Mouse (Mus musculus) adrenal gland (tissue): ENCODE results near the gene Pacrg.

Experiments used
- intact Hi-C: fragments of 180-260 bp; cut with DNase I; formaldehyde crosslinking; loops from one replicate; pipeline ENCODE4 v1.15.1; 2025

Pacrg gene

GRCm38 (mm10) chr17:10552295-10553056 is 287.6 kb downstream of the Pacrg start:
- intact Hi-C loops = no loop called here

GRCm38 (mm10) chr17:10550781-10551520 is 289.2 kb downstream of the Pacrg start:
- intact Hi-C loops = no loop called here

DNA sequence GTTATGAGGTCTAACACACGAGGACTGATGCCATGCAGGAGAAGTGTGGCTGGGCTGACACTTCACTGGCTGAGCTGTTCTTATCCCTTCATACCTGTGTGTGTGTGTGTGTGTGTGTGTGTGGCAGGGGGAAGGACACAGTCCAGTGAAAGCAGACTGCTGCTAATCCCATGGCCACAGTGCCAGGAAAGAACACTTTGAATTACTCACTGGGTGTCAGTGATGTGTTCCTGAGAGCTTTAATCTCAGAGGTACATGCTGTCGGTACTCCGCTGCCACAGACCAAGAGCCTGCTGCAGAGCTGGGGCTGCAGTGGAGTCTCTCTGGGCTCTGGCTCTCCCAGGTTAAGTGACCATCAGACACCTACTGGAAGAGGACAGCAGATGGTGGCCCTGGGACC is 290.3 kb downstream of the Pacrg start:
- intact Hi-C loops = no loop called here

DNA sequence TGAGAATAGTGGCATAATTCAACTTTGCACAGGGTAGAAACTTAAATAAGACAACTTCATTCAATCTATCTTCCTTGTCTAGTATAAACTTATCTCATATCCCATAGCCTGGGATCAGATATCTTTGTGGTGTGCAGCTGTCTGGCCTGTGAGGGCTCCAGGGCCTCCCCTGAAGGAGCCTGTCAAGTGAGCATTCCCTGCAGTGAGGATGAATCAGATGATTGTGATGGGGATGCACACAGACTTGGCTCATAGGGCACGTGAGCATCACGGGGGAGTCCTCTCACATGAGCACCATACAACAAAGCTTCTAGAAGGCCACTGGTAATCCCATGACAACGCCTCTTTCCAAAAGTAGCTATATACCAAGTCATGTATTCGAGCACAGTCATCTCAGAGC is 291.1 kb downstream of the Pacrg start:
- intact Hi-C loops = no loop called here

DNA sequence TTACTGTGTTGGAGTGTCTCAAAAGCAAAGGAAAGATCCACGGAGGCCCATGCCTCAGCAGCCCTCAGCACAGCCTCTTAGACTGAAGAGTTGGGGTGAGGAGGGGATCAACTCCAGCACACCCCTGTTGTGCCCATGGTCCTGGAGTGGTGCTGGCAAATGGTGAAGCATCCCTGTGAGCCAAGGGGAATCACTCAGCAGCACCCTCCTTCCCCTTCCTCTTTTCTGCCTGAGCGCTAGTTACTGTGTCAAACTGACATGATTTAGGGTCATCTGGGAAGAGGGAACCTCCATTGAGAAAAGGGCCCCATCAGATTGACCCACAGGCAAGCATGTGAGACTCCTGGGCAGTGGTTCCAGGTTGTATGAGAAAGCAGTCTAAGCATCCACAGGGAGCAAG is 299.3 kb downstream of the Pacrg start:
- intact Hi-C loops = no loop called here

- intact Hi-C loops = loop anchor here (10.0 kb wide), 1 partner anchor 211 kb away; no protein-coding TSS in a partner anchor
Observed at GRCm38 (mm10) chr17:10534206-10534605, 305.9 kb downstream of the Pacrg start.

DNA sequence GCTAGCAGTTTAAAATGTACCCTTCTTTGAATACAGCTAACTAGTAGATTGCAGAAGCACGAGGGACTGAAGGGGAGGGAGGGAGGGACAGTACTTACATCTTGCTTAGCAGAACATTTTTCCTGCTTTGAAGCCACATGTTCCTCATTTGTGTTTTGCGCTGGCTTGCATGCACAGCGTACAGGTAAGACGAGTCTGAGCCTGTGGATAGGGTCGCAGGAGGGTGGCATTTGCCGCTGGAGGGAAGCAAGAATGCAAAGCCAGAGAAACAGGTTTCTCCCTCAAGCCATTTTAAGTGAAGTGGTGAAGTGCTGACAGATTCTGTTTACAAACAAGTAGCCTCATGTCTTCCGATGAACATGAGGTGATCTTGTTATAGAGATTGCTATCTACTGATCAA is 306.6 kb downstream of the Pacrg start:
- intact Hi-C loops = loop anchor here (10.0 kb wide), 1 partner anchor 211 kb away; no protein-coding TSS in a partner anchor

GRCm38 (mm10) chr17:10531024-10531423 is 309.1 kb downstream of the Pacrg start:
- intact Hi-C loops = loop anchor here (10.0 kb wide), 1 partner anchor 214 kb away; no protein-coding TSS in a partner anchor

GRCm38 (mm10) chr17:10529329-10529955 is 310.7 kb downstream of the Pacrg start:
- intact Hi-C loops = no loop called here

GRCm38 (mm10) chr17:10521282-10521681 is 318.8 kb downstream of the Pacrg start:
- intact Hi-C loops = no loop called here

DNA sequence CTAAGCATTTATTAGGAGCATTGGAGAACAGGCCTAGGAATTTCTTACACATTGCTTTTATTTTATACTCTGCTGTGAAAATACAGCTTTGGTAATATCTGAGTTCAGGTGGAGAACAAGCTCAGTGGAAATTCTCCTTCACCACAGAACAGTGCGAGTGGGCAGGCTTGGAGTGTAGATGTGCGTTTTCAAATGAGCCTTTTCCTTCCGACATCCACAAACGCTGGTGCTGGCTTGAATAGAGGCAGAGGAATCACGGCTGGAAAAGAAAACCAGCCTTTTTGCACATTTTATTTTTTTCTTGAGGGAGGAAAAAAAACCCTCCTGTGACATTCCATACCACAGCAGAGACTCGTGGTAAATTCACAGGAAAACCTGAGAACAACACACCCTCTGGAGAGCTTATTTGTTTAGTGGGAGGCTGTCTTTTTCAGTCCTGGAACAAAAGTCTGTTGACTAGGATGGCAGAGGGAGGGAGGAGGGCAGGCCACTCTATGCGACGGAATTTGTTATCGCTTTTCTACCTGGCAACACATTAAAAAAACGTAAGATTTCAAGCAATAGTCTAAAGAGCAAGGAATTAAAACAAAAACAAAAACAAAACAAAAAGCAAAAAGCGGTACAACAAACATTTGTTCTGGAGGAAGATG is 320.5 kb downstream of the Pacrg start:
- intact Hi-C loops = no loop called here

GRCm38 (mm10) chr17:10514812-10515211 is 325.3 kb downstream of the Pacrg start:
- intact Hi-C loops = no loop called here

DNA sequence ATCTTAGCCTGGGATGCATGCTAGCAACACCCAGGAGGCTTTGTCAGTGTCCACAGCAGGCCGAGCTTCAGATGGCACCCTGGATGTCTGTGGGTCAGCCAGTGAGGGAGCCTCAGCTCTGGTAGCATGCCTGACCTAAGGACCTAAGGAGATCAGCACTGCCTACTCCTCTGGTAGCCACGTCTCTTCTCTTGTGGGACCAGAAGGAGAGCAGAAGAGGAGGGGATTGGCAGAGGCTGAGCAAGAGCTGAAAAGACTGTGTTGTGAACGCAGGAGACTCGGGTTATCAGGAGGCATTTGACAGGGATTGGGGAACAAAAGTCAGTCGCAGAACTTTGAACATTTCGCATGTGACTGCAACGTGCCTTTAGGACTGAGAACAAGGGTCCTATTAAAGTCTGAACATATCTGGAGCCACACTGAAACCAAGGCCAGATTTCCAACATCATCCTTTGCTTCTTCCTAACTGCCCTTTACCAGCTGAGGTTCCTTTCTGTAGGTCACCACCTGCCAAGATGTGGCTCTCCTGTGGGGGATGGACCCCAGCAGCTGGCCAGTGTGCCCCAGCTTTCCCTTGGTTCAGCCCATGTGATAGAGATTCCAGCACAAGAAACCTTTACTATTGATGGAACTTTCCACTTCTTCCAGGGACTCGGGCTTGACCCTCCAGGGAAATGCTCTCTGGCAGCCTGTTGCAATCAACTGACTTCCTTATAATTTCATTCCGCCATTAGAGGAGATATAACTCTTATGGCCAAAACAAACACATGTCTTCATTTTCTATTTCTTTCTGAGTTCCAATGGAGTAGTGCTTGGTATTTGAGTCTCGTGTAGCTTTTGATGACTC is 329.0 kb downstream of the Pacrg start:
- intact Hi-C loops = no loop called here

- intact Hi-C loops = no loop called here
Observed at GRCm38 (mm10) chr17:10510467-10510866, 329.6 kb downstream of the Pacrg start.

DNA sequence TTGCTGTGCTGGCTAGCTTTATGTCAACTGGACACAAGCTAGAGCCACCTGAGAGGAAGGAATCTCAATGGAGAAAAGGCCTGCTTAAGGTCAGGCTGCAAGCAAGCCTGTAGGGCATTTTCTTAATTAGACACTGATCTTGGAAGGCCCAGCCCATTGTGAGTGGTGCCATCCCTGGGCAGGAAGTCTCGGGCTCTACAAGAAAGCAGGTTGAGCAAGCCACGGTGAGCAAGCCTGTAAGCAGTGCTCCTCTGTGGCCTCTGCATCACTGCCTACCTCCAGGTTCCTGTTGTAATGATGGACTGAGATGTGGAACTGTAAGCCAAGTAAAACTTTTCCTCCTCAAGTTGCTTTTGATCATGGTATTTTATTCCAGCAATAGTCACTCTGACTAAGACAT is 332.0 kb downstream of the Pacrg start:
- intact Hi-C loops = no loop called here

DNA sequence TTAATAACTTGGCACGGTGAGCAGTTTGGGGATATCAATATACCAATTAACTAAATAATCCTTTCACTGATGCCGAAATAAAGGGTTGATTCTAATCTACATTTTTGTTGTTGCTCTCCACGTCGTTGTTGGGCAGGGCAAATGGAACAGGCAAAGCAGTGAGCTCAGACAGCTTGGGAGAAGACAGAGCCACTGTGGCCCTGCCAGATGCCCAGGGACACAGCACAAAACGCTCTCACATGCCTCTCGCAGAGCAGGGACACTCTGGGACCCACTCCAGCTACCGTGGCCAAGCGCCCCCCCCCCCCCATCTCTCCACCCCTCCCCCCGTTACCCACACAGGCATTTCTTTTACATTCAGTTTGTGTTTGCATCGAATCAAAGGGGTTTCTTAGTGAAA is 332.6 kb downstream of the Pacrg start:
- intact Hi-C loops = no loop called here

GRCm38 (mm10) chr17:10506896-10507295 is 333.2 kb downstream of the Pacrg start:
- intact Hi-C loops = no loop called here

DNA sequence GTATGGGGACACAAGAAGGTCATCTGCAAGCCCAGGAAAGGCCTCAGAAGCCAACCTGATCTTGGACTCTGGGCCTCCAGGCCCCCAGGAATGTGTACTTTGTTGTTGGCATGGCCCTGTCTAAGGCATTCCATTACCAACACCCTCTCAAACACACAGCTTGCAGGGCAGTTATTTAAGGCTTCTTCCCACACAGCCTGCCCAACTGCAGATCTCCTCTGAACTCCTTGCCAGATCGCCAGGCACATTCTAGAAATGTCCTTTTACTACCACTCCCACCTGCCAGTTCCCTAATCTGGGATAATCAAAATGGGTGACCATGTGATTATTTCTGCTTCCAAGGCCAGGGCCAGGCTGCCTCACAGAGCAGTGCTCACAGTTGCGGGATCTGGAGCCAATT is 338.7 kb downstream of the Pacrg start:
- intact Hi-C loops = no loop called here

DNA sequence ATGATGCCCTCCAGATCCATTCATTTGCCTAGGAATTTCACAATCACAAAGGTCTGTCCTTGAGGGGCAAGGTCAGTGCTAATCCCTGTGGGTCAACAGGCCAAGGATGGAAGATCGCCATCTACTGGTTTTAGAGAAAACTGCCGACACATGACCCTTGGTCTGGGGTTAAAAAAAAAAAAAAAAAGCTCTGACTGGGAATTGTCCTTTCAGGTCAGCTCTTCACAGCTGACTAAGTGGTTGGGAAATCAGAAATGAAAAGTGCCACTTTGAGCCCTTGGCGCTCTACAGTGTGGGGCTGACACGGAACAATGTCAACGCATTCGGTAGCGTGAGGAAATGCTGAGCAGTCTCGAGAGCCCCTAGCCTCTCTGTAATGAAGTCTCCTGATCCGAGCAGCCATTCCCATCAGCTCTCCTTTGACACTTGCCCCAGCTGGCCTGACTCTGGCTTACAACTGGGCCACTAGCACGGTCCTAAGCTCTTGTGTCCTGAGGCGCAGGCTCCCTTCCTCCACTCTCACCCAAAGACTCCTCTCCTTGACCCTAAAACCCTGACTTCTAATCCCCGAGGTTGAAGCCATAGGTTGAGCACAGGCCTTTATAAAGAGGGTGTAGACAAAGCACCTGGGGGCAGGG is 339.2 kb downstream of the Pacrg start:
- intact Hi-C loops = no loop called here
